Mouse (Mus musculus): ENCODE results near the gene Zfp277.
A peak's percentile ranks its signal among the peaks of the same experiment; 100 is the strongest.

The Zfp277 gene

GRCm38 (mm10) chr12:40438049-40438448, 7.7 kb downstream of the Zfp277 start:
- no peak for DNase-seq

GRCm38 (mm10) chr12:40434101-40434500, 11.6 kb downstream of the Zfp277 start:
- peak in 1 of 2 experiments; percentile 37 for DNase-seq

- DNase-seq, result no peak
These were observed 14.6 kb downstream of the Zfp277 start for GRCm38 (mm10) chr12:40431075-40431474.

- DNase-seq, result no peak
These were observed 15.7 kb downstream of the Zfp277 start for GRCm38 (mm10) chr12:40429976-40430375.

- DNase-seq, result no peak
These were observed 18.1 kb downstream of the Zfp277 start for GRCm38 (mm10) chr12:40427606-40428005.

GRCm38 (mm10) chr12:40424991-40425390, 20.7 kb downstream of the Zfp277 start:
- DNase-seq, result no peak

- peak; percentile 15 to 39 for DNase-seq
These were observed 28.4 kb downstream of the Zfp277 start for GRCm38 (mm10) chr12:40417257-40417656.

GRCm38 (mm10) chr12:40415312-40415925, 30.3 kb downstream of the Zfp277 start:
- no peak for DNase-seq

- no peak for DNase-seq
These were observed 30.9 kb downstream of the Zfp277 start for GRCm38 (mm10) chr12:40414682-40415311.

GRCm38 (mm10) chr12:40399812-40400211, 45.9 kb downstream of the Zfp277 start:
- DNase-seq, result no peak

- no peak for DNase-seq
These were observed 46.3 kb downstream of the Zfp277 start for GRCm38 (mm10) chr12:40399386-40399785.

GRCm38 (mm10) chr12:40398916-40399315, 46.8 kb downstream of the Zfp277 start:
- no peak for DNase-seq

- DNase-seq, result no peak
These were observed 52.8 kb downstream of the Zfp277 start for GRCm38 (mm10) chr12:40392869-40393268.

GRCm38 (mm10) chr12:40391262-40391661, 54.4 kb downstream of the Zfp277 start:
- no peak for DNase-seq

GRCm38 (mm10) chr12:40387786-40388185, 57.9 kb downstream of the Zfp277 start:
- DNase-seq, result peak in 1 of 2 experiments; percentile 26

GRCm38 (mm10) chr12:40385301-40385700, 60.4 kb downstream of the Zfp277 start:
- DNase-seq, result peak in 1 of 2 experiments; percentile 20

GRCm38 (mm10) chr12:40383718-40384117, 62.0 kb downstream of the Zfp277 start:
- no peak for DNase-seq

- no peak for DNase-seq
These were observed 63.2 kb downstream of the Zfp277 start for GRCm38 (mm10) chr12:40382539-40382938.

- DNase-seq, result no peak
These were observed 63.9 kb downstream of the Zfp277 start for GRCm38 (mm10) chr12:40381824-40382223.

GRCm38 (mm10) chr12:40381173-40381801, 64.4 kb downstream of the Zfp277 start:
- no peak for DNase-seq

- DNase-seq, result no peak
These were observed 66.2 kb downstream of the Zfp277 start for GRCm38 (mm10) chr12:40379538-40379923.

- DNase-seq, result peak; percentile 41 to 65
These were observed 66.8 kb downstream of the Zfp277 start for GRCm38 (mm10) chr12:40378621-40379537.

GRCm38 (mm10) chr12:40351879-40352278, 93.8 kb downstream of the Zfp277 start:
- DNase-seq, result no peak

Measured in cerebellum, postnatal 14 days (tissue).